Mouse (Mus musculus): Measurements from ENCODE around the gene Arhgap24. TPM values are rescaled to one million over a fixed set of nuclear protein-coding genes. Genes with fewer than 3 reads are reported as not detected.
A peak's percentile ranks its signal among the peaks of the same experiment; 100 is the strongest.

Arhgap24 gene
- total RNA-seq, 2 experiments from 2014 or later: 15.7 to 23.6 TPM

GRCm38 (mm10) chr5:102736131-102736530 is 254.9 kb downstream of the Arhgap24 start:
- peak; percentile 37 for DNase-seq (ENCODE audit: low spot score)

GRCm38 (mm10) chr5:102742554-102743255 is 261.5 kb downstream of the Arhgap24 start:
- DNase-seq (ENCODE audit: low spot score): no peak

GRCm38 (mm10) chr5:102743436-102743835 is 262.2 kb downstream of the Arhgap24 start:
- no peak for DNase-seq (ENCODE audit: low spot score)

- DNase-seq (ENCODE audit: low spot score): no peak
Observed at GRCm38 (mm10) chr5:102744051-102744450, 262.9 kb downstream of the Arhgap24 start.

GRCm38 (mm10) chr5:102748146-102748545 is 267.0 kb downstream of the Arhgap24 start:
- DNase-seq (ENCODE audit: low spot score): no peak

GRCm38 (mm10) chr5:102749020-102749419 is 267.8 kb downstream of the Arhgap24 start:
- peak; percentile 20 for DNase-seq (ENCODE audit: low spot score)

GRCm38 (mm10) chr5:102750674-102751073 is 269.5 kb downstream of the Arhgap24 start:
- no peak for DNase-seq (ENCODE audit: low spot score)

- DNase-seq (ENCODE audit: low spot score): no peak
Observed at GRCm38 (mm10) chr5:102751661-102752307, 270.6 kb downstream of the Arhgap24 start.

GRCm38 (mm10) chr5:102752308-102752663 is 271.1 kb downstream of the Arhgap24 start:
- no peak for DNase-seq (ENCODE audit: low spot score)

- DNase-seq (ENCODE audit: low spot score): no peak
Observed at GRCm38 (mm10) chr5:102757040-102757439, 275.8 kb downstream of the Arhgap24 start.

GRCm38 (mm10) chr5:102765694-102766093 is 284.5 kb downstream of the Arhgap24 start:
- no peak for DNase-seq (ENCODE audit: low spot score)

- DNase-seq (ENCODE audit: low spot score): peak; percentile 30
Observed at GRCm38 (mm10) chr5:102766311-102767057, 285.3 kb downstream of the Arhgap24 start.

- no peak for DNase-seq (ENCODE audit: low spot score)
Observed at GRCm38 (mm10) chr5:102767058-102767444, 285.9 kb downstream of the Arhgap24 start.

- DNase-seq (ENCODE audit: low spot score): no peak
Observed at GRCm38 (mm10) chr5:102767822-102768221, 286.6 kb downstream of the Arhgap24 start.

- peak; percentile 64 for DNase-seq (ENCODE audit: low spot score)
Observed at GRCm38 (mm10) chr5:102768385-102769080, 287.3 kb downstream of the Arhgap24 start.

GRCm38 (mm10) chr5:102770611-102771010 is 289.4 kb downstream of the Arhgap24 start:
- peak; percentile 77 for DNase-seq (ENCODE audit: low spot score)

GRCm38 (mm10) chr5:102774500-102774899 is 293.3 kb downstream of the Arhgap24 start:
- DNase-seq (ENCODE audit: low spot score): no peak

GRCm38 (mm10) chr5:102777255-102777654 is 296.1 kb downstream of the Arhgap24 start:
- DNase-seq (ENCODE audit: low spot score): no peak

GRCm38 (mm10) chr5:102777852-102778251 is 296.7 kb downstream of the Arhgap24 start:
- no peak for DNase-seq (ENCODE audit: low spot score)

GRCm38 (mm10) chr5:102778253-102778652 is 297.1 kb downstream of the Arhgap24 start:
- DNase-seq (ENCODE audit: low spot score): no peak

GRCm38 (mm10) chr5:102783585-102783984 is 302.4 kb downstream of the Arhgap24 start:
- DNase-seq (ENCODE audit: low spot score): peak; percentile 51

GRCm38 (mm10) chr5:102786123-102786522 is 304.9 kb downstream of the Arhgap24 start:
- no peak for DNase-seq (ENCODE audit: low spot score)

All from gastrocnemius, adult 18-20 months (tissue).